Mouse (Mus musculus): ENCODE data around the gene Triobp. TPM values are rescaled to one million over a fixed set of nuclear protein-coding genes. Genes with fewer than 3 reads are reported as not detected.

Triobp gene
- 29.3 and 38.7 TPM in 2 replicates for polyA plus RNA-seq (2014; fragmentation: Nextera tagmentation; extraction: Ambion mirVana)

DNA sequence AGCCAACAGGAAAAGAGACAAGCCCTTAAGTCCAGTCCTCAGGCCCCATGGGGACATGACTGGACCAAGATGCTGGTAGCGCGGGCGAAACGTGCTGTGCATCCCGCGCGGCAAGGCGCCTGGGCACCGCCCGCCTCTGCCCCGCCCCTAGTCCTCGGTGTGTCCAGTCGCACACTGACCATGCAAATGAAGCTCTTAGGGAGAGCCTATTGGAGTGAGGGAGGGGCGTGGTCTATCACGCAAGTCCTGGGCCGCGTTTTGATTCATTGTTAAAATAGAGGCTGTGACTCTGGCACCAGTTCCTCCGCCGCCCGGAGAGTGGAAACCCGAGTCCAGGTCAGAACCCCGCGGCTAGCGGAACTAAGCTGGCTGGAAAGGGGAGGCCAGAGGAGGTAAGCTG, at the start of gene Triobp:
TSS of gene Triobp (plus strand) at position 68 of the 400 bp plus-strand sequence.
- WGBS = under 1% methylated on average over 24 of the region's 24 CpGs
- no peaks in the 10 kb centered on the region for H3K9me3 ChIP-seq (replicated peaks; ENCODE audit: control insufficient read depth, low read length)
- H3K27me3 ChIP-seq (replicated peaks; ENCODE audit: control insufficient read depth, insufficient read depth, low read length) = no peaks in the 10 kb centered on the region
- H3K36me3 ChIP-seq (ENCODE audit: control insufficient read depth, insufficient read depth, low read length) = peaks cover 13% of the 10 kb centered on the region
- peak within 1 kb of the TSS; percentile 55 for H3K27ac ChIP-seq (ENCODE audit: low read depth, low read length)
- peaks cover 18% of the 10 kb centered on the region for H3K4me1 ChIP-seq (ENCODE audit: control insufficient read depth, insufficient read depth, low read length)
- peak; percentile 98 for ATAC-seq
- H3K4me2 ChIP-seq (ENCODE audit: low read length) = peak within 1 kb of the TSS; percentile 74
- peak; percentile 97 for DNase-seq (ENCODE audit: low spot score)
- H3K9ac ChIP-seq (ENCODE audit: low read length) = peak within 1 kb of the TSS; percentile 85
- peak within 1 kb of the TSS; percentile 65 for H3K4me3 ChIP-seq (ENCODE audit: low read depth, low read length)

DNA sequence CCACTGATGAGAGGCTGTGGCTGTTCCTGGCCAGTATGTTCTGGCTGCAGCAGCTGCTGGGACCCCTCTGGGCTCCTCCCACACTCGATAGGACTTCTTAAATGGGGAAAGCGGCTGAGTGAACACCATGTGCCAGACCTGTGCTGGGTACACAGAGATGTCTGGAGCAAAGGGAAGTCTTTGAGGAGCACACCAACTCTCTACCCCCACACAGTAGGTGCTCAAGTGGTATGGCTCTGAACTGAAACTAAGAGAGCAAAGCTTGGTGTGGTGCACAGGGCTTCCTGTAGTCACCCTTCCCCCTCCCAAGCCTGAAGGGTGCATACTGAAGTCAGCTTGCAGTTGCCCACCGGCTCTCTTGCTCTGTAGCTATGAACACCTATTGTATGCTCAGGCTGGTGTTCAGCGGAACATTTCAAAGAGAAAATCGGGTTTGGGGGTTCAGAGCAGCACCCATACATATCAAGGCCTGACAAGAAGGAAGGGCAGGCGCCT, 49.0 kb upstream of the Triobp start:
- no peak overlapping the region for H3K4me3 ChIP-seq (ENCODE audit: low read depth, low read length)
- no peak overlapping the region for H3K27ac ChIP-seq (ENCODE audit: low read depth, low read length)
- WGBS = 58% methylated on average over 6 of the region's 6 CpGs
- H3K9me3 ChIP-seq (replicated peaks; ENCODE audit: control insufficient read depth, low read length) = no peaks in the 10 kb centered on the region
- H3K9ac ChIP-seq (ENCODE audit: low read length) = no peak overlapping the region
- H3K27me3 ChIP-seq (replicated peaks; ENCODE audit: control insufficient read depth, insufficient read depth, low read length) = 0 out of 2 replicates have a peak, but pooled peaks cover 3% of the 10 kb centered on the region
- no peak overlapping the region for H3K4me2 ChIP-seq (ENCODE audit: low read length)
- peaks cover 4% of the 10 kb centered on the region; the same call in 1 of the 2 replicates for H3K4me1 ChIP-seq (ENCODE audit: control insufficient read depth, insufficient read depth, low read length)
- peaks cover 15% of the 10 kb centered on the region for H3K36me3 ChIP-seq (ENCODE audit: control insufficient read depth, insufficient read depth, low read length)
- no peak for DNase-seq (ENCODE audit: low spot score)
- ATAC-seq = no peak

DNA sequence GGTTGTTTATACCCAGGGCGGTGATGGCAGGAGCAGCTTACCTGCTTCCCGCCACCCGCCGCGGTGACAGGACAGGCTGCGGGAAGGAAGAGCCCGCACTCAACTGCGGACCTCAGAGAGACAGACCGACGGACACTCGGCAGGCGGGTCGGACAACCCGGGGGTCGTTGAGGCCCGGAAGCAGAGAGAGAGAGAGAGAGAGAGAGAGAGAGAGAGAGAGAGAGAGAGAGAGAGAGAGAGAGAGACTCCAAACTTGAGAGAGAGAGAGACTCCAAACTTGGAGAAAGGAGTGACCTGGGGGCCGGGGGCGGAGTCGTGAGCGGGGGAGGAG, 48.1 kb upstream of the Triobp start, which contains the start of gene Gm49510:
TSS of gene Gm49510 (plus strand) at position 259 of the 331 bp plus-strand sequence.
- peak within 1 kb of the TSS; percentile 69 for H3K9ac ChIP-seq (ENCODE audit: low read length)
- WGBS = 2% methylated on average over 17 of the region's 20 CpGs
- peak within 1 kb of the TSS; percentile 46 for H3K4me3 ChIP-seq (ENCODE audit: low read depth, low read length)
- no peak for ATAC-seq
- no peaks in the 10 kb centered on the region for H3K9me3 ChIP-seq (replicated peaks; ENCODE audit: control insufficient read depth, low read length)
- H3K27ac ChIP-seq (ENCODE audit: low read depth, low read length) = peak within 1 kb of the TSS; percentile 17; the same call in 1 of the 2 replicates
- peaks cover 9% of the 10 kb centered on the region; the same call in 1 of the 2 replicates for H3K36me3 ChIP-seq (ENCODE audit: control insufficient read depth, insufficient read depth, low read length)
- H3K4me2 ChIP-seq (ENCODE audit: low read length) = peak within 1 kb of the TSS; percentile 88
- 0 out of 2 replicates have a peak, but pooled peaks cover 3% of the 10 kb centered on the region for H3K27me3 ChIP-seq (replicated peaks; ENCODE audit: control insufficient read depth, insufficient read depth, low read length)
- DNase-seq (ENCODE audit: low spot score) = no peak
- peaks cover 4% of the 10 kb centered on the region; the same call in 1 of the 2 replicates for H3K4me1 ChIP-seq (ENCODE audit: control insufficient read depth, insufficient read depth, low read length)

DNA sequence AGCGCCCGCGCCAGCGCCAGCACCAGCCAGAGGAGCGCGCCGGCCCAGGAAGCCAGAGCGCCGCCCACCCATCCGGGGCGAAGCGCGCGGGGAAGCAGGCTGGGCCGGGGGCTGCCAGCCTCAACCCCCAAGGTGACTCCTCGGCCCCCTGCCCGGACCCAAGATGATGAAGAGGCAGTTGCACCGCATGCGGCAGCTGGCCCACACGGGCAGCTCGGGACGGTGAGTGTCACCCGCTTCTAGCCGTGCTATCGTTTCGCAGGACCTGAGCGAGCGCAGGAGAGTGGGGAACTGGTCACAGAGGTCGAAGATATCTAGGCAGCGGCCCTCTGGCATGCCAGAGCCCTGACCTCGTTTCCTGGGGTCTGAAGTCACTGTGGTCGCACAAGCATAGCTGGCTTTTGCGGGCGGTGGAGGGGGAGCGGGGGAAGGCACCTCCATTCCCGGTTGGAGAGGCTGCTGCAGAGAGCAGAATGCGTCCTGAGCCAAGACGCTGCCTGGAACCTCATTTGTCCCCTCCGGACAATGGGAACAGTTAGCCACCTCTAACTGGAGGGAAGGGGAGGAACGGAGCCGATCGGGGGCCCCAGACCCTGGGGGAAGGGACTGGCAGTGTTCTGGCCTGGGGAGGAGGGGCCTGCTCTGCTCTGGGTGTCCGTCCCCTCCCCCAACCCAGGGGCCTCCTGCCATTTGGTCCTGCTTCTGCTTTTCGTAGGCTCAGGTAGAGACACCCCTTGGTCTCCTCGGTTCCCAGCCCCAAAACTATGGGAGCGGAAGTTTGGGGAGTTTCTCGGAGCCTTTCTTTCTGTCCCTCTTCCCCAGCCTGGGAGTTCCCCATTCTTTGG, 47.6 kb upstream of the Triobp start, which contains the start of gene Sh3bp1:
TSS of gene Sh3bp1 (plus strand) at position 29 of the 845 bp plus-strand sequence.
- ATAC-seq (peak; percentile 50; the same call in 1 of the 2 replicates), DNase-seq (ENCODE audit: low spot score) (peak; percentile 50)
- WGBS = 2% methylated on average over 47 of the region's 47 CpGs
- 0 out of 2 replicates have a peak, but pooled peaks cover 3% of the 10 kb centered on the region for H3K27me3 ChIP-seq (replicated peaks; ENCODE audit: control insufficient read depth, insufficient read depth, low read length)
- peak within 1 kb of the TSS; percentile 46 for H3K4me3 ChIP-seq (ENCODE audit: low read depth, low read length)
- peak within 1 kb of the TSS; percentile 88 for H3K4me2 ChIP-seq (ENCODE audit: low read length)
- no peaks in the 10 kb centered on the region for H3K9me3 ChIP-seq (replicated peaks; ENCODE audit: control insufficient read depth, low read length)
- peaks cover 4% of the 10 kb centered on the region; the same call in 1 of the 2 replicates for H3K36me3 ChIP-seq (ENCODE audit: control insufficient read depth, insufficient read depth, low read length)
- H3K4me1 ChIP-seq (ENCODE audit: control insufficient read depth, insufficient read depth, low read length) = peaks cover 4% of the 10 kb centered on the region; the same call in 1 of the 2 replicates
- peak within 1 kb of the TSS; percentile 69 for H3K9ac ChIP-seq (ENCODE audit: low read length)
- peak within 1 kb of the TSS; percentile 17; the same call in 1 of the 2 replicates for H3K27ac ChIP-seq (ENCODE audit: low read depth, low read length)

DNA sequence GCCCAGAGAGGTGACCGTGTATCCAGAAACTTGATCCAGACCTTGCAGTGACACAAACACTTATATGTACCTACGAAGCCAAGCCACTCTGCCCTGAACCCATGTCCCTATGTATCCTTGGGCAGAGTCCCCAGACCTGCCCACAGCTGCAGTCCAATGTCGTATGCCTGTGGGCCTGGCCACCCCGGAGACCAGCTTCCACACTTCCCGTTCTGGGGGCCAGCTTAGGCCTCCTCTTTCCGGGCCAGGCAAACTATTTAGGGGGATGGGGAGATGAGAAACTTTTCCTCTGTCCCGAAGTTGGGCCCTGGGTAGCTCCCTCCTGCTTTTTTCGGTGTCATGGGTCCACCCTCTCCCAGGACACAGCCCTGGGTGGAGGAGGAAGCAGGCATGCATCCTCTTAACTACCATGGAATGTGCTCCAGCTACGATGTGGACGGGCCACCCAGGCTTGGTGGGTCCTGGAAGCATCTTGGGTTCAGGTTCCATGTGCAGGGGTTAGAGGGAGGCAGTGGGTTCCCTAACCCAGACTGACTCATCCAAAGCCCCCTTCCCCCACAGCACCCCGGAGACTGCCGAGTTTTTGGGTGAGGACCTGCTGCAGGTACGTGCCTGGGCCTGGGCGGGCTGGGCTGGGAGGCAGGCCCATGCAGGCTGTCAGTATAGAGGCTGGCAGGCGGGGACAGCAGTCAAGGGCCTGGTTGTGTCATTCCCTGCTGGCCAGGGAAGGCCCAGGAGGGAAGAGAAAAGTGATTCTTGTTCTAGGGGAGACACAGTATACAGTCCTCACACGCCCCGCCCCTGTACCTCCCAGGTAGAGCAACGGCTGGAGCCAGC, 46.7 kb upstream of the Triobp start:
- 22% methylated on average over 18 of the region's 18 CpGs for WGBS
- Histone ChIP-seq H3K27me3 (replicated peaks; ENCODE audit: control insufficient read depth, insufficient read depth, low read length) (0 out of 2 replicates have a peak, but pooled peaks cover 3% of the 10 kb centered on the region), H3K4me1 (ENCODE audit: control insufficient read depth, insufficient read depth, low read length) (peaks cover 4% of the 10 kb centered on the region; the same call in 1 of the 2 replicates), H3K4me3 (ENCODE audit: low read depth, low read length) (peak overlapping the region; percentile 46), H3K4me2 (ENCODE audit: low read length) (peak overlapping the region; percentile 88), H3K36me3 (ENCODE audit: control insufficient read depth, insufficient read depth, low read length) (no peaks in the 10 kb centered on the region), H3K27ac (ENCODE audit: low read depth, low read length) (no peak overlapping the region), H3K9me3 (replicated peaks; ENCODE audit: control insufficient read depth, low read length) (no peaks in the 10 kb centered on the region), H3K9ac (ENCODE audit: low read length) (peak overlapping the region; percentile 69)
- DNase-seq (ENCODE audit: low spot score) (no peak), ATAC-seq (no peak)

DNA sequence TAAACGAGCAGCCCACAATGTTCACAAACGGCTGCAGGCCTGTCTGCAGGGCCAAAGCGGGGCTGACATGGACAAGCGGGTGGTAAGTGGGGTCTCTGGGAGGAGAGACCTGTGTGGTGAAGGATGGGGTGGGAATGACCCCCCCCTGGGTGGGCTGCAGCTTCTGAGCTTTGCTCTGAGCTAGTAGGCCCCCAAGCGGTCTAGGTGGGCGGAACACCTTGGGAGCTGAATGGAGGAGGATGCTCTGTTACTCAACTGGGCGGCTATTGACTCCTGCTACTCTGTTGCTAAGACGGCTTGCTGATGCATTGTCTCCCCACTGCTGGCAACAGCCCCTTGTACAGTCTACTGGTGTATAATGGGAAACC, 46.1 kb upstream of the Triobp start:
- Histone ChIP-seq H3K27ac (ENCODE audit: low read depth, low read length) (no peak overlapping the region), H3K36me3 (ENCODE audit: control insufficient read depth, insufficient read depth, low read length) (no peaks in the 10 kb centered on the region), H3K4me3 (ENCODE audit: low read depth, low read length) (no peak overlapping the region), H3K27me3 (replicated peaks; ENCODE audit: control insufficient read depth, insufficient read depth, low read length) (0 out of 2 replicates have a peak, but pooled peaks cover 3% of the 10 kb centered on the region), H3K4me2 (ENCODE audit: low read length) (no peak overlapping the region), H3K9me3 (replicated peaks; ENCODE audit: control insufficient read depth, low read length) (no peaks in the 10 kb centered on the region), H3K9ac (ENCODE audit: low read length) (no peak overlapping the region), H3K4me1 (ENCODE audit: control insufficient read depth, insufficient read depth, low read length) (peaks cover 4% of the 10 kb centered on the region; the same call in 1 of the 2 replicates)
- no peak for ATAC-seq
- 35% methylated on average over 8 of the region's 8 CpGs for WGBS
- no peak for DNase-seq (ENCODE audit: low spot score)

DNA sequence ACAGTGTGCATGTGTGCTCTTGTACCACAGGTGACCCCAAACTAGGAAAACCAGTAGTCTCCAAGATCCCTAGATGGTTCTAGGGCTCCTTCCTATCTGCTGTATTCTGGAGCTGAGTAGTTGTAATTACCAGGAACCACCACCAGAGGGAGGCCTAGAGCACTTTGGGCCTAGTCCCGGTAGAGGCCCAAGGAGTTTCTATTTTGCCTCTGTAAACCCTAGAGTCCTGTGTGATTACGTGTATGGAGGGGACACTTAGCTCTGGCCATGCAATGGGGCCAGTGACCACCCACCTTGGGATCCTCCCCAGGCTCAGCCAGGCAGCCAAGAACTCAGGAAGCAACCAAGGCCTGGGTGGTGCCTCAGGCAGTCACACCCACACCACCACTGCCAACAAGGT, 44.3 kb upstream of the Triobp start:
- Histone ChIP-seq H3K27me3 (replicated peaks; ENCODE audit: control insufficient read depth, insufficient read depth, low read length) (0 out of 2 replicates have a peak, but pooled peaks cover 3% of the 10 kb centered on the region), H3K9ac (ENCODE audit: low read length) (no peak overlapping the region), H3K36me3 (ENCODE audit: control insufficient read depth, insufficient read depth, low read length) (no peaks in the 10 kb centered on the region), H3K27ac (ENCODE audit: low read depth, low read length) (no peak overlapping the region), H3K4me2 (ENCODE audit: low read length) (no peak overlapping the region), H3K4me1 (ENCODE audit: control insufficient read depth, insufficient read depth, low read length) (peaks cover 4% of the 10 kb centered on the region; the same call in 1 of the 2 replicates), H3K9me3 (replicated peaks; ENCODE audit: control insufficient read depth, low read length) (no peaks in the 10 kb centered on the region), H3K4me3 (ENCODE audit: low read depth, low read length) (no peak overlapping the region)
- WGBS = 4% methylated on average over 2 of the region's 2 CpGs
- ATAC-seq = peak; percentile 64
- DNase-seq (ENCODE audit: low spot score) = peak; percentile 86

DNA sequence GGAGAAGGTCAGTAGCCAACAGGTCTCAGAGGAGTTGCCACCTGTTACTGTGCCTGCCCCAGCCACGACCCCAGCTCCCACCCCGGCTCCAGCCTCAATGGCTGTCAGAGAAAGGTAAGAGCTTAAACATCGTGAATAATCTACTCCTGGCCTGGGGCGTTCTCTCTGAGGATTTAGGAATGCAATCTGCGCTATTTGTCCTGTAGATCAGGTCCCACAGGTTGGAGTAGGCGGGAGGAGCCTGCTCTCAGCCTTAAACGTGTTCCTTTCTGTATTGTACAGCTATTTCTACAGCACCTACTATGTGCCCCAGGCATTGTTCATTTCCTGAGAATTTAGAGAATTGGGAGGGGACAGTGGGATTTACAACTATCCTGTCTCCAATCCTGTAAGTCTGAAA, 39.1 kb upstream of the Triobp start:
- Histone ChIP-seq H3K4me2 (ENCODE audit: low read length) (no peak overlapping the region), H3K9ac (ENCODE audit: low read length) (no peak overlapping the region), H3K9me3 (replicated peaks; ENCODE audit: control insufficient read depth, low read length) (no peaks in the 10 kb centered on the region), H3K4me3 (ENCODE audit: low read depth, low read length) (no peak overlapping the region), H3K27ac (ENCODE audit: low read depth, low read length) (no peak overlapping the region), H3K27me3 (replicated peaks; ENCODE audit: control insufficient read depth, insufficient read depth, low read length) (no peaks in the 10 kb centered on the region), H3K36me3 (ENCODE audit: control insufficient read depth, insufficient read depth, low read length) (no peaks in the 10 kb centered on the region), H3K4me1 (ENCODE audit: control insufficient read depth, insufficient read depth, low read length) (peaks cover 4% of the 10 kb centered on the region; the same call in 1 of the 2 replicates)
- DNase-seq (ENCODE audit: low spot score) (no peak), ATAC-seq (no peak)
- WGBS = 81% methylated on average over 7 of the region's 7 CpGs

Data from forebrain, embryonic 14.5 days (tissue).